Mouse (Mus musculus) CH12.LX (cell line): Measurements from ENCODE around the gene Map2k5. TPM values are rescaled to one million over a fixed set of nuclear protein-coding genes. Genes with fewer than 3 reads are reported as not detected.

Experiments used
- DNase-seq: peaks from one replicate; pipeline ENCODE4 v3.0.0-alpha.2; 2013; ENCODE audit errors: extremely low read depth
- H3K27ac ChIP-seq: 2 replicates; pipeline ENCODE4 v1.5.1; 2012; ENCODE audit warnings: low read depth, mild to moderate bottlenecking, control low read depth, moderate library complexity; ENCODE audit not compliant: insufficient read depth
- H3K27me3 ChIP-seq: replicated peaks from 2 replicates; pipeline ENCODE3; 2012; ENCODE audit warnings: inconsistent platforms
- H3K36me3 ChIP-seq, 2 experiments: replicated peaks in 1 of 2; 2 replicates each; pipeline versions ENCODE3 to v1.6.1; 2012; ENCODE audit warnings: inconsistent platforms in 1 of 2, low read length in 1 of 2, mild to moderate bottlenecking in 1 of 2, mixed read lengths in 1 of 2, moderate library complexity in 1 of 2; ENCODE audit not compliant: control insufficient read depth in 1 of 2, insufficient read depth in 1 of 2
- H3K4me1 ChIP-seq, 2 experiments: 2 replicates each; pipeline ENCODE4 v1.6.1; 2012; ENCODE audit warnings: inconsistent platforms in 1 of 2, moderate library complexity in 1 of 2; ENCODE audit not compliant: insufficient read depth in 2 of 2, control insufficient read depth in 1 of 2
- H3K4me2 ChIP-seq: 2 replicates; pipeline ENCODE4 v1.6.1; 2012; ENCODE audit warnings: low read depth, mild to moderate bottlenecking, control low read depth; ENCODE audit not compliant: poor library complexity, insufficient read depth, severe bottlenecking
- H3K4me3 ChIP-seq, 3 experiments: fragments of 150-350 bp in 1 of 3; sonication (generic) in 1 of 3; replicated peaks in 1 of 3; 2 replicates each; pipeline versions ENCODE3 to v1.5.1; 2011 to 2012; ENCODE audit warnings: low read depth in 2 of 3, low read length in 2 of 3, mild to moderate bottlenecking in 2 of 3, moderate library complexity in 2 of 3, control low read depth in 1 of 3, improper control_type of control experiment in 1 of 3, inconsistent platforms in 1 of 3, mixed read lengths in 1 of 3; ENCODE audit not compliant: poor library complexity in 1 of 3
- H3K79me2 ChIP-seq: replicated peaks from 2 replicates; pipeline ENCODE4 v1.6.1; 2012; ENCODE audit warnings: mild to moderate bottlenecking, moderate library complexity; ENCODE audit not compliant: control insufficient read depth, poor library complexity, insufficient read depth, severe bottlenecking; ENCODE audit errors: extremely low read depth
- H3K9ac ChIP-seq: 2 replicates; pipeline ENCODE4 v1.6.1; 2012; ENCODE audit warnings: low read depth, mild to moderate bottlenecking, control low read depth, moderate library complexity; ENCODE audit not compliant: insufficient read depth
- H3K9me3 ChIP-seq: replicated peaks from 2 replicates; pipeline ENCODE3; 2012; ENCODE audit warnings: low read length, inconsistent platforms, mixed read lengths
- CHD2 ChIP-seq: IDR thresholded peaks from 2 replicates; pipeline ENCODE4 v1.6.1; 2011; ENCODE audit warnings: low read length, improper control_type of control experiment
- CTCF ChIP-seq, 2 experiments: IDR thresholded peaks in 1 of 2; conservative IDR thresholded peaks in 1 of 2; 2 replicates each; pipeline ENCODE4 v1.5.1; 2011 to 2012; ENCODE audit warnings: low read depth in 2 of 2, low read length in 2 of 2, improper control_type of control experiment in 1 of 2, inconsistent platforms in 1 of 2, mild to moderate bottlenecking in 1 of 2, moderate library complexity in 1 of 2
- ELF1 ChIP-seq: IDR thresholded peaks from 2 replicates; pipeline ENCODE4 v1.6.1; 2014; ENCODE audit warnings: low read depth, mild to moderate bottlenecking, inconsistent platforms, low read length, improper control_type of control experiment
- EP300 ChIP-seq: IDR thresholded peaks from 2 replicates; pipeline ENCODE4 v1.6.1; 2011; ENCODE audit warnings: low read length, improper control_type of control experiment
- ETS1 ChIP-seq: conservative IDR thresholded peaks from 2 replicates; pipeline ENCODE4 v1.6.1; 2012; ENCODE audit warnings: low read depth, mild to moderate bottlenecking, inconsistent platforms, low read length, improper control_type of control experiment, moderate library complexity
- IRF4 ChIP-seq: IDR thresholded peaks from 2 replicates; pipeline ENCODE4 v1.6.1; 2014; ENCODE audit warnings: low read depth, mild to moderate bottlenecking, inconsistent platforms, low read length, improper control_type of control experiment
- JUN ChIP-seq: IDR thresholded peaks from 2 replicates; pipeline ENCODE4 v1.6.1; 2011; ENCODE audit warnings: low read depth, mild to moderate bottlenecking, low read length, improper control_type of control experiment, moderate library complexity; ENCODE audit not compliant: insufficient read depth
- JUND ChIP-seq: conservative IDR thresholded peaks from 2 replicates; pipeline ENCODE4 v1.6.1; 2011; ENCODE audit warnings: low read depth, low read length, improper control_type of control experiment
- KAT2A ChIP-seq: IDR thresholded peaks from 2 replicates; pipeline ENCODE4 v1.6.1; 2012; ENCODE audit warnings: low read length, improper control_type of control experiment, inconsistent platforms; ENCODE audit not compliant: insufficient replicate concordance
- MAFK ChIP-seq: IDR thresholded peaks from 2 replicates; pipeline ENCODE4 v1.6.1; 2011; ENCODE audit warnings: low read length, improper control_type of control experiment; ENCODE audit not compliant: insufficient replicate concordance
- MAX ChIP-seq: IDR thresholded peaks from 2 replicates; pipeline ENCODE4 v1.6.1; 2011; ENCODE audit warnings: low read length, improper control_type of control experiment
- MEF2A ChIP-seq: IDR thresholded peaks from 2 replicates; pipeline ENCODE4 v1.6.1; 2014; ENCODE audit warnings: low read depth, mild to moderate bottlenecking, inconsistent platforms, low read length, improper control_type of control experiment, borderline replicate concordance
- MXI1 ChIP-seq: IDR thresholded peaks from 2 replicates; pipeline ENCODE4 v1.6.1; 2011; ENCODE audit warnings: mild to moderate bottlenecking, low read depth, low read length, improper control_type of control experiment
- MYC ChIP-seq: IDR thresholded peaks from 2 replicates; pipeline ENCODE4 v1.6.1; 2011; ENCODE audit warnings: low read depth, mild to moderate bottlenecking, improper control_type of control experiment, low read length
- NRF1 ChIP-seq: IDR thresholded peaks from 2 replicates; pipeline ENCODE4 v1.6.1; 2014; ENCODE audit warnings: low read depth, mild to moderate bottlenecking, inconsistent platforms, low read length, improper control_type of control experiment, moderate library complexity
- POLR2AphosphoS2 ChIP-seq: IDR thresholded peaks from 2 replicates; pipeline ENCODE4 v1.6.1; 2011; ENCODE audit warnings: low read depth, low read length, improper control_type of control experiment
- RAD21 ChIP-seq: IDR thresholded peaks from 2 replicates; pipeline ENCODE4 v1.6.1; 2011; ENCODE audit warnings: low read depth, mild to moderate bottlenecking, low read length, improper control_type of control experiment, moderate library complexity
- RCOR1 ChIP-seq: conservative IDR thresholded peaks from 2 replicates; pipeline ENCODE4 v1.6.1; 2012; ENCODE audit warnings: low read depth, mild to moderate bottlenecking, inconsistent platforms, low read length, improper control_type of control experiment
- SIN3A ChIP-seq: IDR thresholded peaks from 2 replicates; pipeline ENCODE4 v1.6.1; 2012; ENCODE audit warnings: low read length, improper control_type of control experiment, inconsistent platforms
- SMC3 ChIP-seq: IDR thresholded peaks from 2 replicates; pipeline ENCODE4 v1.6.1; 2011; ENCODE audit warnings: low read depth, low read length, improper control_type of control experiment
- TBP ChIP-seq: conservative IDR thresholded peaks from 2 replicates; pipeline ENCODE4 v1.6.1; 2011; ENCODE audit warnings: low read depth, low read length, improper control_type of control experiment
- USF1 ChIP-seq: IDR thresholded peaks from 2 replicates; pipeline ENCODE4 v1.6.1; 2014; ENCODE audit warnings: low read depth, mild to moderate bottlenecking, inconsistent platforms, low read length, improper control_type of control experiment
- USF2 ChIP-seq: conservative IDR thresholded peaks from 2 replicates; pipeline ENCODE4 v1.6.1; 2011; ENCODE audit warnings: low read depth, low read length, improper control_type of control experiment
- ZC3H11A ChIP-seq: IDR thresholded peaks from 2 replicates; pipeline ENCODE4 v1.6.1; 2012; ENCODE audit warnings: low read depth, mild to moderate bottlenecking, inconsistent platforms, low read length, improper control_type of control experiment
- ZMIZ1 ChIP-seq: IDR thresholded peaks from 2 replicates; pipeline ENCODE4 v1.6.1; 2012; ENCODE audit warnings: low read depth, mild to moderate bottlenecking, inconsistent platforms, low read length, improper control_type of control experiment
- ZNF384 ChIP-seq: IDR thresholded peaks from 2 replicates; pipeline ENCODE4 v1.6.1; 2012; ENCODE audit warnings: low read depth, low read length, improper control_type of control experiment, inconsistent platforms
- dilution Hi-C: fragments of 300-500 bp; cut with MboI; formaldehyde crosslinking; loops from 2 replicates; pipeline ENCODE4 v1.14.3; 2020; ENCODE audit warnings: low sequenced_read_pairs; ENCODE audit not compliant: extremely low pct_unique_long_range_greater_than_20kb, extremely low pct_ligation_motif_present
- in situ Hi-C: fragments of 300-500 bp; cut with MboI; formaldehyde crosslinking; loops from 3 replicates; pipeline ENCODE4 v1.14.3; 2019; ENCODE audit warnings: low sequenced_read_pairs, low pct_ligation_motif_present, low pct_unique_long_range_greater_than_20kb, mixed read lengths
- polyA plus RNA-seq: library from polyadenylated mRNA; unstranded; fragments of >175 nt; gene quantifications from 2 replicates; pipeline ENCODE4 v1.2.1, GENCODE M21; 2012; ENCODE audit warnings: low read depth; ENCODE audit not compliant: insufficient read length
- total RNA-seq, 2 experiments: library from RNA; depleted of rRNA; stranded (reverse); fragments of 300-350 nt in 1 of 2; fragments of >200 nt in 1 of 2; gene quantifications; 2 replicates each; pipeline ENCODE4 v1.2.3; 2012 to 2014

The Map2k5 gene
- total and polyA plus RNA-seq, 3 experiments, result 10.8 to 22.6 (median 11.2) TPM

DNA sequence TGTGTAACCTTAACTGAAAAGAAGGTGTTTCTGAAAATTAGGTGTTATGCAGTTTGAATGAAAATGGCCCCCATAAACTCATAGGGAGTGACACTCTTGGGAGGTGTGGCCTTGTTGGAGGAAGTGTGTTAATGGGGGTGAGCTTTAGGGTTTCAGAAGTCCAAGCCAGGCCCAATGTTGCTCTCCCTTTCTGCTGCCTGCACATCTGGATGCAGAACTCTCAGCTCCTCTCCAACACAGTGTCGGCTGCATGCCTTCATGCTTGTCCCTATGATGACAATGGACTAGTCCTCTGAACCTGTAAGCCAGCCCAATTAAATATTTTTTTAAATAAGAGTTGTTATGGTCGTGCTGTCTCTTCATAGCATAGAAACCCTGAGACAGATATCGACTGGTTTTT lies 2.6 kb upstream of the Map2k5 start:
- TF ChIP-seq JUN, result no peak
- TF ChIP-seq CTCF (conservative IDR thresholded peaks at IDR 0.05 in 1 of 2, IDR thresholded peaks at IDR 0.05 in 1 of 2; ENCODE audit: low read depth in 2 of 2, low read length in 2 of 2), result no peak
- TF ChIP-seq MXI1, result no peak
- no peak for TF ChIP-seq SIN3A
- no peak for TF ChIP-seq ZC3H11A
- no peak for TF ChIP-seq MAFK
- no peak for TF ChIP-seq POLR2AphosphoS2
- no peak for TF ChIP-seq SMC3
- TF ChIP-seq TBP, result no peak
- TF ChIP-seq RAD21, result no peak
- TF ChIP-seq CHD2, result no peak
- no peak for TF ChIP-seq RCOR1
- no peak for TF ChIP-seq IRF4
- TF ChIP-seq JUND, result no peak
- no peak for TF ChIP-seq MAX
- TF ChIP-seq USF2, result no peak
- no peak for TF ChIP-seq EP300
- TF ChIP-seq NRF1, result no peak
- no peak for TF ChIP-seq ETS1

DNA sequence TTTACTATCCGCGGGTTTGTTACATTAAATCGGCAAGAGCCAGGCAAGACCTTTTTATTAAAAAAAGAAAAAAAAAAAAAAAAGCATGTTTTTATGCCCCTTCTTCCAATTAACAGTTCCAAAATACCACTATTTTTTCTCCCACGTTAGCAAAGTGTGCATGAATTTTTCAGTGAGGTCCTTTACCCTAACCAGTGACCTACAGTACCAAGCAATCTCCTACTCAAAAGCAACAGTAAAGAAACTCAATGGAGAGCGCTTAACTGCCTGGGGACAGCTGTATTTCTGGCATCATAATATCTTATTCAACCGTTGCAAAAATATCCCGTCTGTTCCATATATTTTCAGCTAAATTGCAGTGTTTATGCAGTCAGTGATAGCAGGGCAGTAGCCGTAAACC lies 472 bp upstream of the Map2k5 start:
- Histone ChIP-seq H3K36me3 (peaks cover 0 to 24% of the 10 kb centered on the region in 2 experiments), H3K9ac (peak overlapping the region; percentile 96), H3K27me3 (no peaks in the 10 kb centered on the region), H3K9me3 (no peaks in the 10 kb centered on the region), H3K4me3 (peak overlapping the region; percentile 80 to 95 (median 85)), H3K4me1 (peaks cover 9 to 43% of the 10 kb centered on the region in 2 experiments; a peak in 3 of 4 replicates), H3K27ac (no peak overlapping the region), H3K4me2 (peak overlapping the region; percentile 78; the same call in 1 of the 2 replicates), H3K79me2 (no peaks in the 10 kb centered on the region; the same call in 1 of the 2 replicates)
- dilution Hi-C loops (no loop called here), in situ Hi-C loops (loop anchor here (25.0 kb wide), 1 partner anchor 566 kb away; the partner anchor contains the start of gene Fem1b)
- DNase-seq, result peak; percentile 11
- no peak; the same call in 1 of the 2 replicates for TF ChIP-seq ZMIZ1
- 0 out of 2 replicates have a peak, but pooled peaks have one; percentile 0 for TF ChIP-seq SIN3A
- TF ChIP-seq ELF1, result no peak
- TF ChIP-seq KAT2A, result no peak
- TF ChIP-seq ZNF384, result 0 out of 2 replicates have a peak, but pooled peaks have one; percentile 6
- TF ChIP-seq MAX, result no peak
- no peak for TF ChIP-seq MEF2A
- peak; percentile 17; the same call in 1 of the 2 replicates for TF ChIP-seq MYC
- TF ChIP-seq USF1, result no peak

More for the DNA sequence above, 2.6 kb upstream of the Map2k5 start:
- H3K9me3 ChIP-seq, result no peaks in the 10 kb centered on the region
- no peak for DNase-seq
- dilution Hi-C loops, result no loop called here
- H3K27me3 ChIP-seq, result no peaks in the 10 kb centered on the region
- in situ Hi-C loops, result loop anchor here (25.0 kb wide), 1 partner anchor 568 kb away; the partner anchor contains the start of gene Fem1b
- peaks cover 0 to 2% of the 10 kb centered on the region in 2 experiments for H3K36me3 ChIP-seq
- H3K4me2 ChIP-seq, result no peak overlapping the region
- no peaks in the 10 kb centered on the region; the same call in 1 of the 2 replicates for H3K79me2 ChIP-seq
- no peak overlapping the region for H3K4me3 ChIP-seq
- peaks cover 6 to 30% of the 10 kb centered on the region in 2 experiments; a peak in 3 of 4 replicates for H3K4me1 ChIP-seq
- no peak overlapping the region for H3K27ac ChIP-seq
- no peak overlapping the region for H3K9ac ChIP-seq
